Mouse (Mus musculus) midbrain, postnatal 0 days (tissue): ENCODE data around the gene Pax3. TPM values are rescaled to one million over a fixed set of nuclear protein-coding genes. Genes with fewer than 3 reads are reported as not detected.

Experiments
- ATAC-seq: fragments of 200-750 bp; cut with Nextera tagmentation; 2 replicates; pipeline ENCODE4 v1.8.0; 2017; ENCODE audit warnings: moderate number of reproducible peaks, mild to moderate bottlenecking, moderate TSS enrichment, moderate library complexity; ENCODE audit not compliant: low FRiP score
- DNase-seq: peaks from one replicate; pipeline ENCODE4 v3.0.0-alpha.2; 2015; ENCODE audit warnings: low spot score
- H3K27ac ChIP-seq: fragments of 300-500 bp; sonication (generic); 2 replicates; pipeline ENCODE4 v1.5.1; 2014; ENCODE audit warnings: low read depth, mild to moderate bottlenecking, low read length, mixed read lengths
- H3K27me3 ChIP-seq: fragments of 300-500 bp; sonication (generic); 2 replicates; pipeline ENCODE4 v1.6.1; 2014; ENCODE audit warnings: low read length, control low read depth, mixed read lengths; ENCODE audit not compliant: insufficient read depth
- H3K36me3 ChIP-seq: fragments of 300-500 bp; sonication (generic); 2 replicates; pipeline ENCODE4 v1.6.1; 2014; ENCODE audit warnings: low read length, control low read depth, mixed read lengths; ENCODE audit not compliant: insufficient read depth
- H3K4me1 ChIP-seq: fragments of 300-500 bp; sonication (generic); 2 replicates; pipeline ENCODE4 v1.6.1; 2014; ENCODE audit warnings: mild to moderate bottlenecking, control low read depth, antibody characterized with exemption, low read length, mixed read lengths; ENCODE audit not compliant: insufficient read depth
- H3K4me2 ChIP-seq: fragments of 300-500 bp; sonication (generic); 2 replicates; pipeline ENCODE4 v1.6.1; 2014; ENCODE audit warnings: low read depth, mild to moderate bottlenecking, low read length, mixed read lengths; ENCODE audit not compliant: poor library complexity, severe bottlenecking
- H3K4me3 ChIP-seq: fragments of 300-500 bp; sonication (generic); 2 replicates; pipeline ENCODE4 v1.5.1; 2014; ENCODE audit warnings: low read depth, mild to moderate bottlenecking, low read length, moderate library complexity
- H3K9ac ChIP-seq: fragments of 300-500 bp; sonication (generic); replicated peaks from 2 replicates; pipeline ENCODE4 v1.6.1; 2014; ENCODE audit warnings: mild to moderate bottlenecking, low read length, moderate library complexity, mixed read lengths; ENCODE audit not compliant: poor library complexity, severe bottlenecking
- H3K9me3 ChIP-seq: fragments of 300-500 bp; sonication (generic); 2 replicates; pipeline ENCODE4 v1.6.1; 2016; ENCODE audit warnings: low read length, control low read depth
- CTCF ChIP-seq: IDR thresholded peaks from 2 replicates; pipeline ENCODE4 v1.5.1; 2016; ENCODE audit warnings: antibody characterized with exemption, mild to moderate bottlenecking
- WGBS: fragments of 180-500 bp; shearing (Covaris S2); extraction: QIAGEN DNeasy Blood & Tissue Kit; methylation state at CpG from one replicate; pipeline ENCODE4 v1.1.7; 2014; 5-methylcytosine and 5-hydroxymethylcytosine counted together
- polyA plus RNA-seq: library from polyadenylated mRNA; unstranded; fragments of >200 nt; fragmentation: Nextera tagmentation; extraction: Ambion mirVana; gene quantifications from 2 replicates; pipeline ENCODE4 v1.2.1, GENCODE M21; 2015
- total RNA-seq: library from RNA; depleted of rRNA; stranded (reverse); fragments of >200 nt; gene quantifications from 2 replicates; pipeline ENCODE4 v1.2.3, GENCODE M21; 2014

The Pax3 gene
- total and polyA plus RNA-seq, 2 experiments from 2014 or later: 4.5 to 5.8 TPM

DNA sequence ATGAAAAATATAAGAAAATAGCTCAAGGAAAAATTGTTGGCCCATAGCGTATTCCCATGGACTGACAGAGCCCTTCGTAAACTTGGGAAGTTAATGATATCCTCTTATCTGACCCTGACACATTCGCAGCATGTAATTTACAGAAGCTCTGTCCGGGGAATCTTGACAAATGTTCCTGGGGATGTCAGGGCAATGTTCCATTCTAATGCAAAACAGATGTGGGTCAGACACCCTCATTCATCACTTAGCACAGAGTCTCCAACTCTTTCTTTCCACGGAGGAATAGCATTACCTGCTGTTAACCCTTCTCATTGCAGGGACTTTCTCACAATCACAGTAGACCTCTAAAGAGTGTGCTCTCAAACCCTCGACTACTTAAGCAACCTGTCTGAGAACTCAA, 86.6 kb downstream of the Pax3 start:
- DNase-seq: no peak

DNA sequence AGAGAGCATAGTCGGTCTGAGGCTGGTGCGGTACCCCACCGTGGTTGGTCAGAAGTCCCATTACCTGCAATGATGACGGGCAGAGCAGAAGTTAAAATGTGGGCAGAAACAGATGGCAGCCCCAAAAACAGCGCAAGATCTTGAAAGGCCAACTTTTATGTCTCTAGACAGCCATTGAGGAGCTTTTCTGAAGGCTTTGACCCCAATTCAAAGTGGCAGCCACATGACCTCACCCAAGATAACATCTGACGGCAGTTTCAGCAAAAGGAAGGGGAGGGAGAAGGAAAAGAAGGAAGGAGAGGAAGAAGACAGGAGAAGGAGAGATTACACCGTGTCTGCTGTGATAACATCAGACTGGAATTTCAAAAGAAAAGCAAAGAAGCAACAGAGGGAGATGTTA, 93.4 kb downstream of the Pax3 start:
- Histone ChIP-seq H3K9me3 (no peaks in the 10 kb centered on the region), H3K4me3 (no peak overlapping the region), H3K4me1 (no peaks in the 10 kb centered on the region), H3K27ac (no peak overlapping the region), H3K36me3 (no peaks in the 10 kb centered on the region), H3K27me3 (no peaks in the 10 kb centered on the region), H3K4me2 (no peak overlapping the region), H3K9ac (no peak overlapping the region)
- TF ChIP-seq CTCF: no peak
- WGBS: 79% methylated on average over 7 of the region's 7 CpGs
- ATAC-seq (no peak), DNase-seq (no peak)

More for the DNA sequence above, 86.6 kb downstream of the Pax3 start:
- H3K27ac ChIP-seq: no peak overlapping the region
- no peak overlapping the region for H3K4me3 ChIP-seq
- H3K9me3 ChIP-seq: no peaks in the 10 kb centered on the region
- H3K9ac ChIP-seq: no peak overlapping the region
- no peaks in the 10 kb centered on the region for H3K4me1 ChIP-seq
- H3K4me2 ChIP-seq: no peak overlapping the region
- H3K36me3 ChIP-seq: no peaks in the 10 kb centered on the region
- no peak for TF ChIP-seq CTCF
- no peaks in the 10 kb centered on the region for H3K27me3 ChIP-seq
- 40% methylated on average over 6 of the region's 6 CpGs for WGBS
- no peak for ATAC-seq

DNA sequence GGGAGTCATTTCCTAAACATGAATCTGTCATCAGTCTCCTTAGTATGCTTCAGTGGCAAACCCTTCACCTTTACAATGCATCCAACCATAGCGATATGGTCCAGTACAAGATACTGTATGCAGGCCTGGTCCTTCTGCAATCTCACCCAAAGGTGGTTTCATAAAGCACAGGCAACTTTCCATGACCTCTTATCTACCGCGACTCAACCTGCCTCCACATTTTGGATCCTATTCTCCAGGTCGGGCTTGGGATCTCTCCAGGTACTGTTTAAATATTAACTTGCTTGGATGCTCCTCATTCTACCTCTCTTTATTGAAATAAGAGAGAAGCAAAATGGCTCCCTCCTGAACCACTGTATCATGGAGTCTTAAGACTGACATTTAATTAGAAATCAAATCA, 103.3 kb downstream of the Pax3 start:
- Histone ChIP-seq H3K4me1 (no peaks in the 10 kb centered on the region), H3K27ac (no peak overlapping the region), H3K27me3 (no peaks in the 10 kb centered on the region), H3K9me3 (no peaks in the 10 kb centered on the region), H3K4me2 (no peak overlapping the region), H3K9ac (no peak overlapping the region), H3K4me3 (no peak overlapping the region), H3K36me3 (no peaks in the 10 kb centered on the region)
- TF ChIP-seq CTCF: no peak
- 94% methylated on average over 4 of the region's 4 CpGs for WGBS
- DNase-seq (no peak), ATAC-seq (no peak)

DNA sequence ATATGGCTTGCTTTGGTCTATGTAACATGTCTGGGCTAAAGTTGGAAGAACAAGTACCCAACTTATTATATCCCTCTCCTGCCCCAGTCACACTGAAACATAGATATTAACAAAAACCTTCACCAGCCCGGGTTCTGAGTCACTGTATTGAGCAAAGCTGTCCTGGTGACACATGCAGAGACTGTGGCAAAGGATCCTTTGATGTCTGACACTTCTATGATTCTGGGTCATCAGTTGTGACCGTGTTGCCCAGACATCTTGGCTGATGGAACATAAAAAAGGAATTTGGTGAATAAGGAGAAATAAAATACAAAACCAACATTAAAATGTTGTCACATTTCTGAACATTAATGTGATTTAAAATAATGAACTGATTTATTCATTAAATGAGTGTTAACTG, 108.3 kb downstream of the Pax3 start:
- WGBS: 80% methylated on average over 2 of the region's 2 CpGs
- Histone ChIP-seq H3K4me2 (no peak overlapping the region), H3K4me1 (no peaks in the 10 kb centered on the region), H3K27ac (no peak overlapping the region), H3K9me3 (no peaks in the 10 kb centered on the region), H3K36me3 (no peaks in the 10 kb centered on the region), H3K9ac (no peak overlapping the region), H3K27me3 (no peaks in the 10 kb centered on the region), H3K4me3 (no peak overlapping the region)
- no peak for DNase-seq
- no peak for TF ChIP-seq CTCF
- ATAC-seq: no peak

DNA sequence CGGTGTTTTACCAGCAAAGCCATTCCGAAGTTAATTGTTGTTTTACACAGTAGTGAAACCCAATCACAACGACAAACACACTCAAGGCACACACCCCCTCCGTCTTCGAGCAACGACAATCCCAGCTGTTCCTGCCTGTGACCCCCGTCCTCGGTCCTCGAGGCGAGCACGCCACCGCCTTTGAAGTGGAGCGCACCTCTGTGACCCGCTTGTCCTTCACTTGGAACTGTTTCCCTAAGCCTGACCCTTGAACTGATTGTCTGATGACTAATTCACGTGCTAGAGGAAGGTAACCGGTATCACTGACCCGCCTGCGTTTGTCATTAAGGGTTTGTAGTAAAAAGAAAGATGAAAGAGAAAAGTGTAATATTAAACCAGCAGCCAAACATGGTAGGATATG, 115.2 kb downstream of the Pax3 start:
- Histone ChIP-seq H3K36me3 (no peaks in the 10 kb centered on the region), H3K9me3 (no peaks in the 10 kb centered on the region), H3K27ac (no peak overlapping the region), H3K4me3 (no peak overlapping the region), H3K4me1 (no peaks in the 10 kb centered on the region), H3K9ac (no peak overlapping the region), H3K27me3 (no peaks in the 10 kb centered on the region), H3K4me2 (no peak overlapping the region)
- ATAC-seq: no peak
- WGBS: 50% methylated on average over 18 of the region's 18 CpGs
- no peak for DNase-seq
- TF ChIP-seq CTCF: no peak

DNA sequence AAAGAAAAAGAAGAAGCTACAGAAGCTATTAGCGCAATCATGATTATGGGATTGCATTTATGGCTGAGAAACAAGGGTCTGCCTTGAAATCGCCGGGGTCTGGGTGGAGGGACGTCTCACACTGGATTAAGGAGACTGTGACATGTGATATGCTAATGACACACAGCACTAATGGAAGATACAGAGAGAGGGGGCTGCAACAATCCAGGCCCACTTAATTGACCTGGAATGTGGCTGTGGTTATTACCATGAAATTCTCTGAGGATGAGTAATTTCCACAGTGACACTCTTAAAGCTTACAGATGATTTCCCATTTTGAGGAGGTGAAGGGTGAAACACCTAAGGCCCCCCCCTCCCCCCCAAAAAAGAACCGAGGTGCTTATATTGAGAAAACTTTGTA, 136.1 kb downstream of the Pax3 start:
- Histone ChIP-seq H3K27me3 (no peaks in the 10 kb centered on the region), H3K4me3 (no peak overlapping the region), H3K9me3 (no peaks in the 10 kb centered on the region), H3K4me1 (no peaks in the 10 kb centered on the region), H3K27ac (no peak overlapping the region), H3K4me2 (no peak overlapping the region), H3K9ac (no peak overlapping the region), H3K36me3 (no peaks in the 10 kb centered on the region)
- no peak for ATAC-seq
- DNase-seq: no peak
- 47% methylated on average over 5 of the region's 5 CpGs for WGBS
- no peak for TF ChIP-seq CTCF
